Mouse (Mus musculus): ENCODE measurements at regions not wholly inside any gene's neighbourhood (a gene's known extent, or its start where the extent isn't known, plus 50 kb on each side); places are given as distances from the start of the nearest gene placed in this dataset.

DNA sequence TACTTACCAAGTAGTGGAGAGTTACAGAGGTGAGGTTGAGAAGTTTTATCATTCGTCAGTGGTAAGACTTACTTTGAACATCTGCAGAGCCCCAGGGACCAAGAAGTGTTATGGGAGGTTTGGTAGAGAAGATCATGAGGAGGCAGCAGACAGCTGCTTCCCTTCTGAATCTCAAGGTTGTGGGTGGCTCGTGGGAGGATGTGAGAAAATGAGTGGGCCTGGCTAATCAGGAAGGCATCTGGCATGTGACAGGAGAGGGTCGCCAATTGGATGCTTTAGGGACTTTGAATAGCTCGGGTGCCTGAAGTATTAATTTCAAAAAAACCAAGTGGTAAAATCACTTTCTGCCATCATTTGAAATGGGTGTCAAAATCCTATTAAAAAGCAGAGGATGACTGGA, 258.9 kb downstream of the Sqor start:
- peak; percentile 70 to 81 for DNase-seq (ENCODE audit: low spot score in 2 of 2)
- Histone ChIP-seq H3K27ac (peak overlapping the region; percentile 87), H3K4me3 (no peak overlapping the region)
- TF ChIP-seq CTCF (conservative IDR thresholded peaks at IDR 0.05): no peak

DNA sequence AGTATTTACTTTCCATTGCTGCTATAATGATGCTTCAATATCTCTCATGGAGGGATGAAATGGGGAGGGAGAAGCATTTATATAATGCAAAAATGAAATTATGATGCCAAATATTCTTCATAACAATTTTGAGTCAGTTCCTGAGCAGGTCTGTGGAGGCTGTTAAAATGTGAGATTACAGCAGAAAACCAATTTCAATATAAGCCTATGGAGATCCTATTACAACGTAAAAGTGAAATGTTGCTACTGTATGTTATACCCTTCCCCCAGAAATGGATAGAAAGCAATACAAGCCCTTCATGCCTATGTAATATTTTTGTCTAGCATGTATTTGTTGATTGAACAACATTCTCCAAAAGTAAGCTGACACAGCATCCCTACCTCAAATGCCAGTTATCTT, 259.3 kb downstream of the Sqor start:
- DNase-seq (ENCODE audit: low spot score in 2 of 2): no peak
- TF ChIP-seq CTCF (conservative IDR thresholded peaks at IDR 0.05): no peak
- H3K27ac ChIP-seq: peak overlapping the region; percentile 87
- no peak overlapping the region for H3K4me3 ChIP-seq

DNA sequence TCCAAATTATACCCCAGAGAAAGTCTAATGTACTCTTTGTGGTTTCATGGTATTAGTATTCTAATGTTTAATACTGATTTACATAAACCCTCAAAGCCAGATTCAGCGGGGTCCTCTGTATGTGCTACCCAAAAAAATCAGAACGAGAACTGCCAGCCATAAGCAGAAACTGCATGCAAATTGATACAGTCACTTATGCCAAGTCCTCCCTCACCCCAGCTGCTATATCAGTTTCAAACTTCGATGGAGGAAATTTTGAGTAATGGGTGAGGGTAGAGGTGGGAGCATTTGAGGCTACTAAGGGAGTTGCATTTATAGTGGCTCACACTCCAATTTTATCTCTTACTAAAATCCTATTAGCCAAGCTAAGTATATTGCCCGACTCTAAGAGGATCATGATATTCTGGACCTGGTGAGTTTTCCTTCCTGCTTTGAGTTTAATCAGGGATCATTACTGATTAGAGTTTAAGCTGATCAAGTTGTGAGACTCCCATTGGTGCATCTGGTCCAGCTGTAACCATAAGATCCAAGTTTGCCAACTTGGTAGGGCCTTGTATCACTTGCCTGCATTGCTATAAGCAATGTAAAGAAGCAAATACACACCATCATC, 260.0 kb downstream of the Sqor start:
- peak; percentile 63 to 72 for DNase-seq (ENCODE audit: low spot score in 2 of 2)
- peak overlapping the region; percentile 87 for H3K27ac ChIP-seq
- no peak for TF ChIP-seq CTCF (conservative IDR thresholded peaks at IDR 0.05)
- H3K4me3 ChIP-seq: no peak overlapping the region

DNA sequence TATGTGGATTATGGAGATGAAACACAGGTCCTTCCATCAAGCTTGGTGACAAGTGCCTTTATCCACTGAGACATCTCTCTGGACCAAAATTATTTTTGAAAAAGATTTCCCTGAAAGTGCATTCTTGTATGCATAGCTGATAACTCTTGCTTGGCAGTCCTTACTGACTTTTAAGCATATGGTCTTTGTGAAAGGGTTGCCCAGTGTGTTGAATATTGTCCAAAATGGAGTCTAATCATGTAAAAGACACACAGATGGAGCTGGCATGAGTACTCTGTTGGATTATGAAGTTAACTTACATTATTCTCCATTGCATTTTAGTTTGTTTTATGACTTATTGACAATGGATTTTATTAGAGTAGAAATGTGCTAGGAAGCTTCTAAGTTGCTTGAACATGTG, 282.3 kb downstream of the Sqor start:
- no peak overlapping the region for H3K27ac ChIP-seq
- DNase-seq (ENCODE audit: low spot score in 2 of 2): no peak
- TF ChIP-seq CTCF (conservative IDR thresholded peaks at IDR 0.05): no peak
- no peak overlapping the region for H3K4me3 ChIP-seq

DNA sequence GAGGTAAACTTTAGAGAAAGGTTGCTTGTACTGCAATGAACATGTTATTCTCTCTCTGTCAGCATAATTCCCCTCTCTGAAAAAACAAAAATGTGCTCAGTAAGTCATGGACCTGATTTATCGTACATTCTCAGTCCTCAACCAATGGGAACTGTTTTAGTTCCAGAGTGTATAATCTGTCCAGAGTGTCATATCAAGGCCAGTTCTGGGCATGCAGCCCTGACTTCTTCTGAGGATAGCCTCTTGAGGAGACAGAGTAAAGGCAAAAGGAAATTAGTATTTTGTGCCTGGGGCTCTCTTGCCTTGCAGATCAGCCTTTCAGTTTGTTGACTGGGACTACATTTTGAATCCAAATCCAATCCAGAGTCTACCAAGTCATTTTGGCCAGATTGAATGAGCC, 299.6 kb downstream of the Sqor start:
- Histone ChIP-seq H3K27ac (no peak overlapping the region), H3K4me3 (no peak overlapping the region)
- DNase-seq (ENCODE audit: low spot score in 2 of 2): no peak
- TF ChIP-seq CTCF (conservative IDR thresholded peaks at IDR 0.05): no peak

DNA sequence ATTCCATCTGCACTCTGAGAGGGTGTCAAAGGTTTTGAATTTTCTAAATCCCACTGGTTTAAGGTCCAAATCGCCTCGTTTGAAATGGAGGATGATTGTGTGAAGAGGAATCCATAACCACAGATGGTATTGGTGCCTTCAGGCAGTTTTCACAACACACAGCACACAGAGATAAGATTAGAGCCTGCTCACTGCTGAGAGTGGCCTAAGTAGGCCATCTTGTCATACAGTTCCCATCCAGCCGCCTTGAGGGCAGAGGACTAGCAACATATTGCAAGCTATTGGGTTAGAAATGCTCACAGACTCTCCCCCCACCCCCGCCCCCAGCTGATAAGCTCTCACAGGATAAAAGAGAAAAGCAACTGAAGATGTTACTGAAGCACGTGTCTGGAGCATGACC, 303.8 kb downstream of the Sqor start:
- Histone ChIP-seq H3K27ac (no peak overlapping the region), H3K4me3 (no peak overlapping the region)
- no peak for DNase-seq (ENCODE audit: low spot score in 2 of 2)
- TF ChIP-seq CTCF (conservative IDR thresholded peaks at IDR 0.05): no peak

DNA sequence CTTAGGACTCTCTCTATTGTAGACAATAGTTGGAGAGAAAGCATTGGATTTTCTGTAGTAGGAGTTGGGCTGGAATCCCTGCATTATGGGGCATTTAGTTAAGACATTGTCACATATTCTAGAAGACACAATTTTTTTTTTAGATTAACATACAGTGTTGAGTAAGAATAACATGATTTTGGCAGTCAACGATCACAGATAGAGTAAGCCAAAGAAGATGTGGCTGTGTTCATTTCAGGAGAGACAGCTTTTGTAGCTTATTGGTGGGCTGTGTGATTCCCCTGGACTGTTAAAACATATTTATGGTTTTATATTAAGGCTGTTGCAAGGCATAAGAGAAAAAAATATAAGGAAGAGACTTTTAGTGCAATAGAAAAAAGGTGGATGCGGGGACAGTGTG, 307.6 kb downstream of the Sqor start:
- DNase-seq (ENCODE audit: low spot score in 2 of 2): no peak
- H3K27ac ChIP-seq: no peak overlapping the region
- TF ChIP-seq CTCF (conservative IDR thresholded peaks at IDR 0.05): no peak
- H3K4me3 ChIP-seq: no peak overlapping the region

DNA sequence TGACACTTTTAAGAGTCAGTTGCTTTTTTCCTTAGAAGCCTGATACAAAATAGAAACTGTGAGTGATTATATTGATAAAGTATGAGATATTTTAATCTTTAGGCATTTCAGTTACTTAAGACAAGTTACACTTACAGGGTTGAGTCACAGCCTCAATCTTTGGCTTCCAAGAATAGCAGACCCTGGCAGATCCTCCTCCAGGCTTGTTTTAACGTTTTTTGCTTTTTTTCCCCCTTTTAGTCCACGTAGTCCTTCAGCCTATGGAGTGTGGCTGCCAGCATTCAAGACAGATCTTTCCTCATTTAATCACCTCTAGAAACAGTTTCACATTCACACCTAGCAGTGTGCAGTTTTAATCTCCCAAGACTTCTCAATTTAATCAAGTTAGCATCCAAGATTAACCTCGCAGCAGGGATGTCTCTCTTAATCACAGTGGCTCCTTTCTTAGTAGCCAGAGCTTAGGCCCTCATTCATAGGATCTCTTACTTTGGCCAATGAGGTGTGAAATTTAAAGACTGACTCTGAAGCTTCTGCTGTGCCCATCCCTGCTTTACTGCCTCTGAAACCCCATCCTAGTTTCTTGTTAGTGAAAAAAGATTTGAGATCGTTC, 308.5 kb downstream of the Sqor start:
- no peak for TF ChIP-seq CTCF (conservative IDR thresholded peaks at IDR 0.05)
- DNase-seq (ENCODE audit: low spot score in 2 of 2): no peak

DNA sequence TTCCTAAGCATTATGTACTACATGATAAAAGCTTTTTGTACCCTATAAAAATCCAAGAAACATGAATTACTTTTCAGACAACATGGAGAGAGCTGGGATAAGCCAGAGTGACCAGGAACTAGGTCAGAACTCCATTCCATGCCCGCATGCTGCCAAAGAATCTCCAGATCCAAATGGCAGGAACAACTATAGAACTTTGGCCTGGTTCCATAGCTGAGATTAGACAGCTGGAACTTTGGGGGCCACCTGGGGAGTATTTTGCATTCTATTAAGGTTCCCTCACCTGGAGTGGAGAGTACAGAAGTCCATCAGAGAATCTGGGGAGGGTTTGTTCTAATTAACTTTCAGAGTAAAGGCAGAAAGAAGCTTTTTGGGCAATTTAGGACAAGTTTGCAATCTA, 327.7 kb downstream of the Sqor start:
- TF ChIP-seq CTCF (conservative IDR thresholded peaks at IDR 0.05): no peak
- Histone ChIP-seq H3K4me3 (no peak overlapping the region), H3K27ac (no peak overlapping the region)
- no peak for DNase-seq (ENCODE audit: low spot score in 2 of 2)

More for the DNA sequence above, 308.5 kb downstream of the Sqor start:
- Histone ChIP-seq H3K27ac (no peak overlapping the region), H3K4me3 (no peak overlapping the region)

DNA sequence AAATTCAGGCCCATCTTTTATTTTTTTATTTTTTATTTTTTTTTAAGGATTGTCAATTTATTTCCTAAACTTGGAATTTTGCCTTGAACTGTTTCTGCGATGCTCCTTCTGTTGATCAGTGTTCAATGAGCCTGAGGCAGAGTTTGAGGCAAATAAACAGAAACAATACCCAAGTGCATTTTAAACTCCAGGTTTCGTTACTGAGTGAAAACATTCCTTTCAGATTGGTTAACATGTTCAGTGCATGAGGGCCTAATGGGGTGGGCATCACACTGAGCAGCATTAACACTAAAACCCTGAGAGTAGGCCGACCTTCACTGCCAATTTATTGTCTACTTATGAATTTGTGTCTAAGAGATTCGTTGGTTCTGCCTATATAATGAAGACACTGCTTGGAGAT, 338.5 kb downstream of the Sqor start:
- H3K27ac ChIP-seq: no peak overlapping the region
- no peak for TF ChIP-seq CTCF (conservative IDR thresholded peaks at IDR 0.05)
- H3K4me3 ChIP-seq: no peak overlapping the region
- no peak for DNase-seq (ENCODE audit: low spot score in 2 of 2)

DNA sequence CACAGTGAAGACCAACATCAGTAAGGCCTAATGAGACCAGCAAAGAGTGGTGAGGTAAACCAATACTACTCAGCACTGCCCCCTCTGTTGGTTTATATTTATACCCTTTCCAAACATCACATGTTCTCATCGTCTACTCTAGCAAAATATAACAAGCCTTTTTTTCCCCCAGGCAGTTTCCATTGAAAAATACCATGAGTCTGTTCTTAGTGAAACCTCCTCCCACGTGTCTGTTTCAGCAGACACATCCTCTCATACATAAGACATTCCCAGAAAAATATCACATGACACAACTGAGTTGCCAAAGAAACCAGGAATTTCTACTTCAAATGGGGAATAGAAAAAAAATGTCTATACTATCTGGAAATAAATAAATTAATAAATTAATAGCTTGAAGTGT, 366.5 kb downstream of the Sqor start:
- no peak for DNase-seq (ENCODE audit: low spot score in 2 of 2)
- H3K4me3 ChIP-seq: no peak overlapping the region
- no peak overlapping the region for H3K27ac ChIP-seq
- TF ChIP-seq CTCF (conservative IDR thresholded peaks at IDR 0.05): no peak

DNA sequence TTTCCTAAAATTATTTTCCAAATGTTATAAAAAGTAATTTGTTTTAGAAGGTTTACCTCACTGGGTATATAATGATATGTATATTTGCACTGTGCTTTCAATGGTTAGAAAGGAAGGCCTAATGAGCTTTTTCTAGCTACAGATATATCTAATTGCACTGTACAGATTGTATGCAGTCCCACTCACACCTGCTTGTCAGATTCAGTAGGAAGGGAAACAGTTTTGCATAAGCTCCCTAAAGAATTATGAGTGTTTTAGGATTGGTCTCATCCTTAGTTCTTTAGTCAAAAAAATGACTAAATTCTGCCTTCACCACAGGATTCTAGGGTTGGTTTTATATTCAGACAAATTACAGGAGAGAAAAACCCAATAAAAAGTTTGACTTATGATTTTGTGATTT, 388.1 kb downstream of the Sqor start:
- peak in 1 of 2 experiments; percentile 48 for DNase-seq (ENCODE audit: low spot score in 2 of 2)
- Histone ChIP-seq H3K27ac (no peak overlapping the region), H3K4me3 (no peak overlapping the region)
- TF ChIP-seq CTCF (conservative IDR thresholded peaks at IDR 0.05): no peak

DNA sequence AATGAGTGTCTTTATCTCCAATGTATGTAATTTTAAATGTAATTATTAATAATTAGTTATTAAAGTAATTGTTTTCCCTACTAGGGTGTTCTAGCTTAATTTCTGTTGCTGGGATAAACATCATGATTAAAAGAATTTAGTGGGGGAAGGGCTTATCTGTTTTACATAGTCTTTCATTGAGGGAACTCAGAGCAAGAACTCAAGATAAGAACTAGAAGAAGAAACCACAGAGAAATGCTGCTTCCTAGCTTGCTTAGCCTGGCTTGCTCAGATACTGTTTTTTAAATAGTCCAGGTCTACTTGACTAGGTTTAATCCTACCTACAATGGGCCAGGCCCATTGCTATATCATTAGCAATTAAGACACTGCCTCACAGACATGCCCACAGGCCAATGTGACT, 400.3 kb downstream of the Sqor start:
- H3K27ac ChIP-seq: no peak overlapping the region
- no peak overlapping the region for H3K4me3 ChIP-seq
- no peak for DNase-seq (ENCODE audit: low spot score in 2 of 2)
- TF ChIP-seq CTCF (conservative IDR thresholded peaks at IDR 0.05): no peak

DNA sequence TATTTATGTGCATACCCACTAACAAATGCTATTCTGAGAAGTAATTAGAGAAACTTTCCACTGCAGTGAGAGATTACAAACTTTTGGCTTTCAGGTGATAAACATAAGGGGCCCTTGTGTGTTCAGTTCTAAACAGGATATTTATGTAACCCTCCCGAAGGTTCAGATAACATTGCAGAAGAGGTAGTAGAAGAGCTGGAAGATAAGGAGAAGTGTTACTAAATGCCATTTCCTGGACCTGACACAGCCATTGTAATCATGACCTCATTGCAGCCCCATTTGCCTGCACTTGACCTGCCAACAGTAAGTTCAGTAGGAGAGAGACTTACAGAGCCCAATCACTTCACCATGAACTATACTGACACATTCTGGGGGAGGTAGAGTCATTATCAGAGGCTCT, 405.6 kb downstream of the Sqor start:
- no peak overlapping the region for H3K4me3 ChIP-seq
- no peak overlapping the region for H3K27ac ChIP-seq
- DNase-seq (ENCODE audit: low spot score in 2 of 2): no peak
- no peak for TF ChIP-seq CTCF (conservative IDR thresholded peaks at IDR 0.05)
